Mouse (Mus musculus) stomach, embryonic 15.5 days (tissue): ENCODE measurements at regions not wholly inside any gene's neighbourhood (a gene's known extent, or its start where the extent isn't known, plus 50 kb on each side); places are given as distances from the start of the nearest gene placed in this dataset.

ENCODE experiments used
- ATAC-seq: fragments of 200-750 bp; cut with Nextera tagmentation; 2 replicates; pipeline ENCODE4 v1.8.0; 2017; ENCODE audit warnings: low read depth, moderate number of reproducible peaks, moderate TSS enrichment; ENCODE audit not compliant: insufficient read depth, low FRiP score
- H3K27ac ChIP-seq: fragments of 300-500 bp; sonication (generic); 2 replicates; pipeline ENCODE4 v1.5.1; 2015; ENCODE audit warnings: mild to moderate bottlenecking, inconsistent platforms
- H3K27me3 ChIP-seq: fragments of 300-500 bp; sonication (generic); replicated peaks from 2 replicates; pipeline ENCODE4 v1.6.1; 2015; ENCODE audit warnings: inconsistent platforms
- H3K36me3 ChIP-seq: fragments of 300-500 bp; sonication (generic); 2 replicates; pipeline ENCODE4 v1.6.1; 2015; ENCODE audit warnings: inconsistent platforms
- H3K4me1 ChIP-seq: fragments of 300-500 bp; sonication (generic); 2 replicates; pipeline ENCODE4 v1.6.1; 2015; ENCODE audit warnings: inconsistent platforms
- H3K4me2 ChIP-seq: fragments of 300-500 bp; sonication (generic); 2 replicates; pipeline ENCODE4 v1.6.1; 2015; ENCODE audit warnings: mild to moderate bottlenecking, inconsistent platforms
- H3K4me3 ChIP-seq: fragments of 300-500 bp; sonication (generic); replicated peaks from 2 replicates; pipeline ENCODE4 v1.5.1; 2015; ENCODE audit warnings: inconsistent platforms
- H3K9ac ChIP-seq: fragments of 300-500 bp; sonication (generic); 2 replicates; pipeline ENCODE4 v1.6.1; 2015; ENCODE audit warnings: inconsistent platforms
- H3K9me3 ChIP-seq: fragments of 300-500 bp; sonication (generic); 2 replicates; pipeline ENCODE4 v1.6.1; 2016; ENCODE audit warnings: inconsistent platforms
- WGBS: fragments of 180-500 bp; shearing (Covaris S2); methylation state at CpG from one replicate; pipeline ENCODE4 v1.1.7; 2015; 5-methylcytosine and 5-hydroxymethylcytosine counted together

- ATAC-seq = no peak
- no peaks in the 10 kb centered on the region for H3K27me3 ChIP-seq
- H3K4me3 ChIP-seq = no peak overlapping the region
- H3K27ac ChIP-seq = no peak overlapping the region
- no peaks in the 10 kb centered on the region for H3K36me3 ChIP-seq
- H3K4me2 ChIP-seq = no peak overlapping the region
- 0 out of 2 replicates have a peak, but pooled peaks cover 9% of the 10 kb centered on the region for H3K4me1 ChIP-seq
- H3K9me3 ChIP-seq = no peaks in the 10 kb centered on the region
- H3K9ac ChIP-seq = no peak overlapping the region
- WGBS = 83% methylated on average over 2 of the region's 2 CpGs
These were observed 127.1 kb upstream of the Ncam1 start for GRCm38 (mm10) chr9:49925796-49926195.

GRCm38 (mm10) chr9:49923981-49924501 lies 125.3 kb upstream of the Ncam1 start:
- 0 out of 2 replicates have a peak, but pooled peaks cover 9% of the 10 kb centered on the region for H3K4me1 ChIP-seq
- no peak overlapping the region for H3K27ac ChIP-seq
- peak; percentile 35; the same call in 1 of the 2 replicates for ATAC-seq

GRCm38 (mm10) chr9:49922770-49923169 lies 124.0 kb upstream of the Ncam1 start:
- WGBS = 66% methylated on average over 3 of the region's 3 CpGs
- Histone ChIP-seq H3K9me3 (no peaks in the 10 kb centered on the region), H3K9ac (no peak overlapping the region), H3K4me1 (0 out of 2 replicates have a peak, but pooled peaks cover 9% of the 10 kb centered on the region), H3K27me3 (no peaks in the 10 kb centered on the region), H3K36me3 (no peaks in the 10 kb centered on the region), H3K27ac (no peak overlapping the region), H3K4me2 (no peak overlapping the region), H3K4me3 (no peak overlapping the region)
- ATAC-seq = no peak

More at GRCm38 (mm10) chr9:49923981-49924501, 125.3 kb upstream of the Ncam1 start:
- Histone ChIP-seq H3K36me3 (no peaks in the 10 kb centered on the region), H3K9ac (no peak overlapping the region), H3K4me2 (no peak overlapping the region), H3K4me3 (no peak overlapping the region), H3K9me3 (no peaks in the 10 kb centered on the region), H3K27me3 (no peaks in the 10 kb centered on the region)
- 28% methylated on average over 4 of the region's 4 CpGs for WGBS

GRCm38 (mm10) chr9:49922162-49922561 lies 123.4 kb upstream of the Ncam1 start:
- ATAC-seq = no peak
- no peak overlapping the region for H3K4me3 ChIP-seq
- H3K4me1 ChIP-seq = 0 out of 2 replicates have a peak, but pooled peaks cover 9% of the 10 kb centered on the region
- WGBS = 20% methylated on average over 2 of the region's 2 CpGs
- H3K27me3 ChIP-seq = no peaks in the 10 kb centered on the region
- H3K4me2 ChIP-seq = no peak overlapping the region
- no peaks in the 10 kb centered on the region for H3K36me3 ChIP-seq
- no peak overlapping the region for H3K9ac ChIP-seq
- no peak overlapping the region for H3K27ac ChIP-seq
- no peaks in the 10 kb centered on the region for H3K9me3 ChIP-seq

GRCm38 (mm10) chr9:49921306-49921705 lies 122.6 kb upstream of the Ncam1 start:
- Histone ChIP-seq H3K4me3 (no peak overlapping the region), H3K9ac (no peak overlapping the region), H3K36me3 (no peaks in the 10 kb centered on the region), H3K9me3 (no peaks in the 10 kb centered on the region), H3K4me2 (no peak overlapping the region), H3K4me1 (0 out of 2 replicates have a peak, but pooled peaks cover 9% of the 10 kb centered on the region), H3K27ac (no peak overlapping the region), H3K27me3 (no peaks in the 10 kb centered on the region)
- WGBS = 72% methylated on average over 3 of the region's 3 CpGs
- no peak for ATAC-seq

GRCm38 (mm10) chr9:49915046-49915719 lies 116.5 kb upstream of the Ncam1 start:
- Histone ChIP-seq H3K36me3 (no peaks in the 10 kb centered on the region), H3K4me3 (no peak overlapping the region), H3K4me1 (no peaks in the 10 kb centered on the region), H3K9ac (no peak overlapping the region), H3K9me3 (no peaks in the 10 kb centered on the region), H3K27me3 (no peaks in the 10 kb centered on the region), H3K4me2 (no peak overlapping the region), H3K27ac (no peak overlapping the region)
- 65% methylated on average over 4 of the region's 4 CpGs for WGBS
- ATAC-seq = no peak

GRCm38 (mm10) chr9:49913677-49914076 lies 115.0 kb upstream of the Ncam1 start:
- Histone ChIP-seq H3K27me3 (no peaks in the 10 kb centered on the region), H3K4me3 (no peak overlapping the region), H3K4me2 (no peak overlapping the region), H3K36me3 (no peaks in the 10 kb centered on the region), H3K9ac (no peak overlapping the region), H3K9me3 (no peaks in the 10 kb centered on the region), H3K27ac (no peak overlapping the region), H3K4me1 (no peaks in the 10 kb centered on the region)
- ATAC-seq = no peak
- WGBS = 78% methylated on average over 4 of the region's 4 CpGs

- Histone ChIP-seq H3K4me1 (no peaks in the 10 kb centered on the region), H3K9me3 (no peaks in the 10 kb centered on the region), H3K9ac (no peak overlapping the region), H3K4me3 (no peak overlapping the region), H3K4me2 (no peak overlapping the region), H3K27ac (no peak overlapping the region), H3K36me3 (no peaks in the 10 kb centered on the region), H3K27me3 (no peaks in the 10 kb centered on the region)
- 44% methylated on average over 1 of the region's 1 CpGs for WGBS
- ATAC-seq = no peak
These were observed 113.6 kb upstream of the Ncam1 start for GRCm38 (mm10) chr9:49912306-49912705.

- H3K9ac ChIP-seq = no peak overlapping the region
- WGBS = 48% methylated on average over 4 of the region's 4 CpGs
These were observed 107.6 kb upstream of the Ncam1 start for GRCm38 (mm10) chr9:49906306-49906705.

GRCm38 (mm10) chr9:49905703-49906102 lies 107.0 kb upstream of the Ncam1 start:
- ATAC-seq = no peak
- Histone ChIP-seq H3K27me3 (no peaks in the 10 kb centered on the region), H3K36me3 (no peaks in the 10 kb centered on the region), H3K9me3 (no peaks in the 10 kb centered on the region), H3K27ac (no peak overlapping the region), H3K4me3 (no peak overlapping the region), H3K4me2 (no peak overlapping the region), H3K4me1 (0 out of 2 replicates have a peak, but pooled peaks cover 3% of the 10 kb centered on the region), H3K9ac (no peak overlapping the region)
- WGBS = 79% methylated on average over 4 of the region's 4 CpGs

More at GRCm38 (mm10) chr9:49906306-49906705, 107.6 kb upstream of the Ncam1 start:
- no peak for ATAC-seq
- Histone ChIP-seq H3K27ac (no peak overlapping the region), H3K4me2 (no peak overlapping the region), H3K36me3 (no peaks in the 10 kb centered on the region), H3K4me3 (no peak overlapping the region), H3K27me3 (no peaks in the 10 kb centered on the region), H3K9me3 (no peaks in the 10 kb centered on the region), H3K4me1 (0 out of 2 replicates have a peak, but pooled peaks cover 3% of the 10 kb centered on the region)

GRCm38 (mm10) chr9:49898947-49899346 lies 100.2 kb upstream of the Ncam1 start:
- no peak overlapping the region for H3K4me3 ChIP-seq
- H3K4me2 ChIP-seq = no peak overlapping the region
- no peak for ATAC-seq
- H3K36me3 ChIP-seq = no peaks in the 10 kb centered on the region
- no peaks in the 10 kb centered on the region for H3K27me3 ChIP-seq
- H3K4me1 ChIP-seq = no peaks in the 10 kb centered on the region
- WGBS = 81% methylated on average over 5 of the region's 5 CpGs
- no peaks in the 10 kb centered on the region for H3K9me3 ChIP-seq
- H3K27ac ChIP-seq = no peak overlapping the region
- no peak overlapping the region for H3K9ac ChIP-seq

- Histone ChIP-seq H3K9me3 (no peaks in the 10 kb centered on the region), H3K27ac (no peak overlapping the region), H3K4me3 (no peak overlapping the region), H3K9ac (no peak overlapping the region), H3K27me3 (no peaks in the 10 kb centered on the region), H3K4me1 (no peaks in the 10 kb centered on the region), H3K36me3 (no peaks in the 10 kb centered on the region), H3K4me2 (no peak overlapping the region)
- WGBS = 75% methylated on average over 12 of the region's 12 CpGs
- no peak for ATAC-seq
These were observed 86.0 kb upstream of the Ncam1 start for GRCm38 (mm10) chr9:49884516-49885343.
